Mouse (Mus musculus) cerebellum, postnatal 36 days (tissue): Measurements from ENCODE around the gene Pde4b.

ENCODE experiments used
- DNase-seq, 2 experiments: peaks; one replicate each; pipeline ENCODE4 v3.0.0; 2021 to 2022; ENCODE audit warnings: mixed read lengths in 2 of 2

The Pde4b gene

GRCm38 (mm10) chr4:102555566-102555965 is 468.2 kb downstream of the Pde4b start:
- DNase-seq = no peak

GRCm38 (mm10) chr4:102557006-102557405 is 469.7 kb downstream of the Pde4b start:
- DNase-seq = no peak

- DNase-seq = no peak
These were observed 470.3 kb downstream of the Pde4b start for GRCm38 (mm10) chr4:102557508-102558220.

GRCm38 (mm10) chr4:102558328-102558727 is 471.0 kb downstream of the Pde4b start:
- no peak for DNase-seq

GRCm38 (mm10) chr4:102560676-102561280 is 473.4 kb downstream of the Pde4b start:
- DNase-seq = peak; percentile 45 to 53

GRCm38 (mm10) chr4:102563273-102563855 is 476.0 kb downstream of the Pde4b start:
- no peak for DNase-seq

- no peak for DNase-seq
These were observed 476.9 kb downstream of the Pde4b start for GRCm38 (mm10) chr4:102564286-102564685.

- no peak for DNase-seq
These were observed 479.1 kb downstream of the Pde4b start for GRCm38 (mm10) chr4:102566421-102566820.

GRCm38 (mm10) chr4:102567111-102567510 is 479.8 kb downstream of the Pde4b start:
- DNase-seq = no peak

- DNase-seq = peak in 1 of 2 experiments; percentile 35
These were observed 480.4 kb downstream of the Pde4b start for GRCm38 (mm10) chr4:102567676-102568254.

GRCm38 (mm10) chr4:102568591-102568990 is 481.2 kb downstream of the Pde4b start:
- peak; percentile 74 for DNase-seq

GRCm38 (mm10) chr4:102569101-102569583 is 481.8 kb downstream of the Pde4b start:
- no peak for DNase-seq

GRCm38 (mm10) chr4:102569950-102570765 is 482.8 kb downstream of the Pde4b start:
- peak; percentile 34 to 50 for DNase-seq

- peak in 1 of 2 experiments; percentile 35 for DNase-seq
These were observed 483.5 kb downstream of the Pde4b start for GRCm38 (mm10) chr4:102570766-102571411.

- no peak for DNase-seq
These were observed 484.7 kb downstream of the Pde4b start for GRCm38 (mm10) chr4:102572031-102572430.

- DNase-seq = no peak
These were observed 485.2 kb downstream of the Pde4b start for GRCm38 (mm10) chr4:102572591-102572990.

- no peak for DNase-seq
These were observed 486.0 kb downstream of the Pde4b start for GRCm38 (mm10) chr4:102573361-102573781.

- no peak for DNase-seq
These were observed 486.9 kb downstream of the Pde4b start for GRCm38 (mm10) chr4:102574226-102574625.

- no peak for DNase-seq
These were observed 487.4 kb downstream of the Pde4b start for GRCm38 (mm10) chr4:102574666-102575254.

- DNase-seq = no peak
These were observed 488.8 kb downstream of the Pde4b start for GRCm38 (mm10) chr4:102576109-102576508.

GRCm38 (mm10) chr4:102577636-102578035 is 490.3 kb downstream of the Pde4b start:
- DNase-seq = no peak

- no peak for DNase-seq
These were observed 491.7 kb downstream of the Pde4b start for GRCm38 (mm10) chr4:102579051-102579450.
